7 mouse cellular contexts compared by ENCODE assay signal in the genomic region with DNA sequence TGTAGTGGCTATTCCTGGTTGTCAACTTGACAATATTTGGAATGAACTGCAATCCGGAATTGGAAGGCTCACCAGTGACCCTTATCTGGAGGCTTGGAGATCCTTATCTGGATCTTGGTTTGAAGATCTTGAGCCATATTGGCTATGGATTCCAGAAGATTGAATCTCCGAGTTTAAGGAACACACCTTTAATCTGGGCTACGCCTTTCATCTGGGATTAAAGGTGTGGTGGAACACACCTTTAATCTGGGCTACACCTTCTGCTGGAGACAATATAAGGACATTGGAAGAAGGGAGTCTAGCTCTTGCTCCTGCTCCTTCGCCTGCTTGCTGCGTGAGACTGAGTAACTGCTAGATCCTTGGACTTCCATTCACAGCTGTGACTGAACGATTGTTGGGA. TPM values are rescaled to one million over a fixed set of nuclear protein-coding genes. Genes with fewer than 3 reads are reported as not detected.
DNase-seq lines count a peak whose midpoint lies in the region; ATAC-seq and TF ChIP-seq lines count a peak whose summit lies in the region.
"Not testable (repeated sequence)": the region's sequence is repeated elsewhere in the genome, so short reads cannot be mapped to it uniquely, and the experiment has no call there.

A gene (plus strand): TSS at position 301 of the 400 bp plus-strand sequence.

- H3K4me3 ChIP-seq in forebrain, embryonic 13.5 days; heart, embryonic 16.5 days (ENCODE audit: low read length); intestine, embryonic 14.5 days (ENCODE audit: low read depth, low read length); lung, embryonic 14.5 days (ENCODE audit: low read depth, low read length): not testable (repeated sequence)

- not testable (repeated sequence) for H3K27me3 ChIP-seq in forebrain, embryonic 13.5 days; heart, embryonic 16.5 days (ENCODE audit: control insufficient read depth, insufficient read depth, low read length); intestine, embryonic 14.5 days (replicated peaks; ENCODE audit: control insufficient read depth, insufficient read depth, low read length); lung, embryonic 14.5 days (ENCODE audit: insufficient read depth, low read length)

- H3K9me3 ChIP-seq in forebrain, embryonic 13.5 days (replicated peaks); heart, embryonic 16.5 days (replicated peaks; ENCODE audit: control insufficient read depth, low read length); intestine, embryonic 14.5 days (ENCODE audit: control insufficient read depth, low read length); lung, embryonic 14.5 days (ENCODE audit: low read depth, low read length): not testable (repeated sequence)

- WGBS in forebrain, embryonic 13.5 days = 100% methylated on average over 1 of the region's 6 CpGs
- no CpG with 5 or more reads among the region's 6 CpGs for WGBS in heart, embryonic 16.5 days
- no CpG with 5 or more reads among the region's 6 CpGs for WGBS in intestine, embryonic 14.5 days
- WGBS in lung, embryonic 14.5 days = no CpG with 5 or more reads among the region's 6 CpGs

- TF ChIP-seq CTCF in lung, embryonic 14.5 days (IDR thresholded peaks at IDR 0.05; ENCODE audit: low read depth) = not testable (repeated sequence)

- not testable (repeated sequence) for H3K4me2 ChIP-seq in forebrain, embryonic 13.5 days; heart, embryonic 16.5 days (ENCODE audit: low read depth, low read length); intestine, embryonic 14.5 days (ENCODE audit: low read length); lung, embryonic 14.5 days

- H3K36me3 ChIP-seq in forebrain, embryonic 13.5 days (ENCODE audit: poor library complexity, severe bottlenecking); heart, embryonic 16.5 days (ENCODE audit: control insufficient read depth, insufficient read depth); intestine, embryonic 14.5 days (ENCODE audit: control insufficient read depth, insufficient read depth, low read length); lung, embryonic 14.5 days (ENCODE audit: insufficient read depth): not testable (repeated sequence)

- DNase-seq in adrenal gland, postnatal 4 days (ENCODE audit: low spot score in 2 of 2); intestine, embryonic 14.5 days (ENCODE audit: low spot score); left cerebral cortex, adult 8-10 months (ENCODE audit: low spot score in 2 of 2); lung, embryonic 14.5 days: not testable (repeated sequence)

- not testable (repeated sequence) for ATAC-seq in forebrain, embryonic 13.5 days; heart, embryonic 16.5 days (replicated peaks; ENCODE audit: extremely low read depth, insufficient read depth, low FRiP score); intestine, embryonic 14.5 days (replicated peaks; ENCODE audit: low FRiP score, low TSS enrichment, low read depth); lung, embryonic 14.5 days (ENCODE audit: insufficient read depth); monocyte, adult 5-6 weeks (replicated peaks; ENCODE audit: insufficient number of reproducible peaks, low FRiP score, low TSS enrichment, poor library complexity, severe bottlenecking)

- H3K4me1 ChIP-seq in forebrain, embryonic 13.5 days; heart, embryonic 16.5 days (ENCODE audit: control insufficient read depth, insufficient read depth, low read length); intestine, embryonic 14.5 days (replicated peaks; ENCODE audit: control insufficient read depth, insufficient read depth, low read length); lung, embryonic 14.5 days (ENCODE audit: insufficient read depth): not testable (repeated sequence)

- H3K9ac ChIP-seq in forebrain, embryonic 13.5 days; heart, embryonic 16.5 days (ENCODE audit: low read length); intestine, embryonic 14.5 days (ENCODE audit: low read length); lung, embryonic 14.5 days: not testable (repeated sequence)

- not testable (repeated sequence) for H3K27ac ChIP-seq in forebrain, embryonic 13.5 days; heart, embryonic 16.5 days (ENCODE audit: low read length); intestine, embryonic 14.5 days (ENCODE audit: low read depth); lung, embryonic 14.5 days (ENCODE audit: low read depth)

RNA-seq across cellular contexts. Expression of the gene that starts here (rescaled TPM):
- 10 to 100 TPM; 34.8 to 35.0 TPM for total RNA-seq in adrenal gland, postnatal 4 days (2021)
- polyA plus RNA-seq in forebrain, embryonic 13.5 days (2015; fragmentation: Nextera tagmentation; extraction: Ambion mirVana) = 52.9 and 54.8 TPM in 2 replicates
- polyA plus RNA-seq in heart, embryonic 16.5 days (2015; fragmentation: Nextera tagmentation; extraction: Ambion mirVana) = 21.0 and 22.7 TPM in 2 replicates
- polyA plus RNA-seq in intestine, embryonic 14.5 days (2014; fragmentation: Nextera tagmentation; extraction: Ambion mirVana) = 23.3 and 27.1 TPM in 2 replicates
- 10 to 100 TPM; 38.9 to 42.8 (median 40.4) TPM for total RNA-seq in left cerebral cortex, adult 8-10 months (2022)
- polyA plus RNA-seq in lung, embryonic 14.5 days (2014; fragmentation: Nextera tagmentation; extraction: Ambion mirVana) = 31.2 and 31.4 TPM in 2 replicates
- total RNA-seq in monocyte, adult 5-6 weeks (2017) = 31.1 to 90.8 TPM (median 46.9 TPM) in 3 replicates
